Mouse (Mus musculus) frontal cortex, postnatal 14 days (tissue): ENCODE data around the gene March11.

ENCODE experiments used
- DNase-seq, 2 experiments: peaks; one replicate each; pipeline ENCODE4 v3.0.0; 2022; ENCODE audit warnings: low spot score in 2 of 2

The March11 gene

DNA sequence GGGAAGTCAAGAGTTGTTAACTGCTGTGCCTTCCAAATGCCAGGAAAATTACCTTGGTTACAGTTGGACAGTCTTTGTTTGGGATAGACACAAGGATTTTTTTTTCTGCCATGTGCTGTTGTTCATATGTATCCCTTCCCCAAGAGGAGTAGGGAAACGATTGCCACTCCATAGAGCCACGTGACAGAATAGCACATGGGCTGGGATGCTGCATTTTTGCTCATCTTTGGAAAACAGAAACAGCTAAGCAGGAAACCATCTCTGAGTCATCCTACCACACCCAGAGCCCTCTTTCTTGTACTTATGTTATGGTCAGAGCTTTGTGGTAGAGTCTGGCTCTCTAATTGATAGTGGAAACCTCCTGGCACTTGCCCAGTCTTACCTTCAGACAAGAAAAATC lies 65.4 kb downstream of the March11 start:
- DNase-seq: no peak

DNA sequence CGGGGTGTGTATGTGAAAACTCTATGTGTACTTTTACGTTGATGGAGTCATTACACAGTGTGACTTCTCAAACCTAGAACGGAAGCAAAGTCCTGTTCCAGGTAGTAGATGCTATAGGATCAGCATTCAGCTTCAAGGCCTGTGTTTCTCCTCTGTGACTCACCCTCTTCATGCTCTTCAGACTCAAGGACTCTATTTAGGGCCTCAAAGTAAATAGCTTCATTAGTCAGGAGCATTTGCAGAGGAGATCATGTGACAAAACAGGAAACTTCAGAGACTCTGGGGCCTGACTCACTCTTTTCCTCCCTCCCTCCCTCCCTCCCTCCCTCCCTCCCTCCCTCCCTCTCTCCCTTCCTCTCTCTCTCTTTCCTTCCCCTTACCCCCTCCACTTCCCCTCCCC lies 66.1 kb downstream of the March11 start:
- DNase-seq: no peak

DNA sequence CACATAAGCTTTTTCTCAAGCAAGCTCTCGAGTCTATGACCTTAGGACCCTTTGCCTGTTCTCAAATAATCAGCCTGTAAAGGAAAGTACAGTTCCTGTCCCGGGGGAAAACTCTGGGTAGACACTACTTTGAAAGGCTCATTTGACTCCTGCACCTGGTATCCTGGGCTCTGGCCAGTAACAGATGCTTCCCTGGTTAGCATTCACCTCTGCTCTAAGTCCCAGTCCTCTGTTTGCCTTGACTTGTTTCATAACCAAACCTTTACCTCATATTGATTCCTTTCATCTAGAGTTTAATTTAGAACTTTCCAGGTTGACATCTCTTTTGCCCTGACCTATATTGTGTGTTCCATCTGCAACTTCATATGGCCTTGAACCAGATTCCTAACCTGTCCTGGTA lies 68.5 kb downstream of the March11 start:
- DNase-seq: no peak

DNA sequence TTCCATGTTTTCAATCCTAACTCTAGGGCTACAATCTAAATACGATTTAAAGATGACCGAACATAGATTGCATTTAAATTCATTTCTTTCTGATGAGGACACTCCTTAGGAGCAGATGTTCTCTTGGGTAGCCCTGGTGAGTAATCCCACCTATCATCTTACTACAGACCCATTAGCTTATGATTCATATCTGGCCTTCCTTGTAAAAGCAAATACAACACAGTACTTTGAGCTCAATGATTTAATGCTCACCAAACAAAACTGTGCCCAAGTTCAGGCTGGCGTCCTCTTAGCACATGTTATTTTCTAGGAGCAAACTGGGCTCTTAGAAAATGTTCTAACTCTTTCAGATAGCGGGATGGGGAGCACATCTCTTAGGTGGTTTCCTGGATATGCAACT lies 70.0 kb downstream of the March11 start:
- DNase-seq: no peak

- no peak for DNase-seq
Measured at GRCm38 (mm10) chr15:26379831-26380230, 71.0 kb downstream of the March11 start.

- DNase-seq: no peak
Measured at GRCm38 (mm10) chr15:26380844-26381243, 72.0 kb downstream of the March11 start.

- DNase-seq: no peak
Measured at GRCm38 (mm10) chr15:26390001-26390400, 81.2 kb downstream of the March11 start.

DNA sequence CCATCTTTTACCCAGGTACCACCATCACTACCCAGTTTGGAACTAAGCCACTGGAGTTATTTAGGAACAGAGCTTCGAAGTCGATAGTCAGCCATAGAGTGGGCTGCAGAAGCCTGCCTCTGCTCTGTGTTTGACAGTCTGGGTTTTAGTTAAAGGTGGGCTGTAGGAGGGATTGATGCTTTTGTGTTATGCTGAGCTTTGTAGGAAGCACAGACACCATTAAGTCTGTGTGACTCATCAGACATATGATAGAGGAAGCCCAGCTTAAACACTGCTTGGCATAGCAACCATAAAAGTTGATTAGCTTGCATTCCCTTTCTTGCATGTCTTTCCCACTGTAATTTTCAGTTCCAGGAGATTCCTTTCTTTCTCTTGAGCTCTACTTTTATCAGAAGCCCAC lies 87.7 kb downstream of the March11 start:
- no peak for DNase-seq

DNA sequence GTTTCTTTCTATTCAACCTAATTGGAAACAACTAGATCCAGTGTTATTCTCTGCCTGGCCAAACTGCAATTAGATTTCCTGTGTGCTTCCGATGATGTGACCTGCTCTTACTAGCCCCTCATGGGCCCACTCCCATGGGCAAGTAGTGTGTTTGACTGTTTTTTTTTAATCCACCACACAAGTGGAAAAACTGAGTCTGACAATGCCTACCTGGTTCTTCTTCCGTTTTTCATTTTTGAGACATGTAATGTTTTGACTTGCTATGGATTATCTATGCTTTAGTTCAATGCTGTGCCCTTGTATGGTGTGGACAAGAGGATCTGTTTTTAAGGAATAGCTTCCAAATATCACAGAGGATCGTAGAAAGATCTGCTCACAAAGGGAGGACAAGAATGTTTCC lies 116.4 kb downstream of the March11 start:
- no peak for DNase-seq

DNA sequence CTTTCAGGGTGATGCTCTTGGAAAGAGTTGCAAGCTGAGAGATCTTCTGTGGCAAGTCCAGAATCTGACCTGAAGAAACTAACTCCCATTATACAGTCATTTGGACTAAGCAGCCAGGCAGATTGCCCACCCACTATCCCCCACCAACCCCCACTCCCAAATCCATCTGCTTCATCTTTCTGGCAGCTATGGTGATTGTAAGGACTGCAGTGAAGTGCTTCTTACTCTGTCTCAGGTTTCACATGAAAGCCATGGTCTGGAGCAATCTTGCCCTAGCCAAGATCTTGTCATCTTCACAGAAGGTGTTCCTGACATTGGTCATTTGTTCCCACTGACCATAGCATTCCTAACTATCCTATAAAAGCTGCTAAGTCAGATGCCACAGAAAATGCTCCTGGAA lies 117.4 kb downstream of the March11 start:
- no peak for DNase-seq

DNA sequence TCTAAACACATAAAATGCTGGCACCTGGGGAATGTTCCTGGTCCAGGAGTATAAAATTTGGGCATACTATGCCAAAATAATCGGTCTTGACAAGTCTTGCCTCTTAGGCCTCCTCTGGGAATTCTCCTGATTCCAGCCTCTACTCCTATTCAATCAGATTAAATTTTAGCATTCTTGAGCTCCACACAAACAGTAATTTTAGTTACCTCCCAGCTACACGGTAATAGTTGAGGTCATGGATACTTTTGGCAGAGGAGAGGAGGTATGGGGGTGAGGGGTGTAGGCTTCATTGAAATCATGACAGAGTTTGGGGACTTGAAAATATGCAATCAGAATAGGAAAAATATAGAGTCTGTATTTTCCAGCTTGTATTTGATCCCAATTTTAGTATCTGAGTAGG lies 121.7 kb downstream of the March11 start:
- no peak for DNase-seq

DNA sequence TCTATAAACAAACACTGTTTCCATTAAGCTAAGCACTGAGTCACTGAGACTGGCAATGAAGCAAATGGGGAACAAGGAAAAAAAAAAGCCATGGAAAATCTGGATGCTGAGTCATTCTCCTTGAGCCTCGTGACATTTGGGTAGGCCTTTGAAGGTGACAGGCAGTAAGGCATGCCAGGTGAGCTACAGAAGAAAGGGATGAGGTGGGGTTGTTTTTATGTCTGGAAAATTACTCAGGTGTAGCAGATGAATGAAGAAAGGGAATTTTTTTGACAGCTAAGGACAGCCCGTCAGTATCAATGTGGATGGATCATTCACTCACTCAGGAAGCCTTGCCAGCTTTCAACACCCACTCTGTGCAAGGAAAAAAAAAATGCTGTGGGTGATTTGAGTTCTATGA lies 123.8 kb downstream of the March11 start:
- DNase-seq: no peak

DNA sequence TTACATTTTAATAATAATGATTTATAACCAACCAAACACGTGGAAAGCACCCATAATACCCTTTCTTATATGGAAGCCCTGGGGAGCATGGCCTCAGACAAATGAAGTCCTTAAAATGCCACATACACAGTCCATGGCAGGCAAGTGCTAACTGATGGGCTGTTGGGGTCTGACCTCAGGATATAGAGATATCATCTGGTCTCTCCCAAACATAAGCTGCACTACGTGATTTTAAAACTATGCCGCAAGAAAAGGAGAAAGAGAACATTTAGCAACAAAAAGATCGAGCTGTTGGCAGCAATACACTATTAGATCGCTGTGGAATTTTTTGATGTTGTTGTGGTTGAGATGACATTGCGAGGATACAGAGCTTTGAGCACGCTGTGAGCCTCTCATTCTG lies 126.9 kb downstream of the March11 start:
- no peak for DNase-seq

GRCm38 (mm10) chr15:26437113-26437512 lies 128.3 kb downstream of the March11 start:
- no peak for DNase-seq
